Mouse (Mus musculus) neural tube, embryonic 11.5 days (tissue): Measurements from ENCODE around the gene Olfr606. TPM values are rescaled to one million over a fixed set of nuclear protein-coding genes. Genes with fewer than 3 reads are reported as not detected.

Source experiments
- microRNA-seq: library from miRNA; unstranded; fragments of <30 nt; microRNA quantifications from one replicate; pipeline ENCODE4, GENCODE M21; 2016
- polyA plus RNA-seq: library from polyadenylated mRNA; unstranded; fragments of >200 nt; fragmentation: Nextera tagmentation; extraction: Ambion mirVana; gene quantifications from 2 replicates; pipeline ENCODE4 v1.2.1, GENCODE M21; 2014

Gene Olfr606
- polyA plus RNA-seq, 1 experiment from 2014 or later: not detected

Small RNA genes lying within 50 kb of the gene (microRNA-seq; reads per million reads assigned to microRNA genes)
- gene Gm25774: not detected

Other genes with a start within 250 kb of the Olfr606 start
- gene Olfr593, start 237.2 kb upstream of the Olfr606 start, polyA plus RNA-seq: not detected in 2 replicates
- not detected in 2 replicates for gene Olfr594, start 232.1 kb upstream of the Olfr606 start, polyA plus RNA-seq
- gene Usp17ld, start 196.5 kb upstream of the Olfr606 start, polyA plus RNA-seq: not detected in 2 replicates
- not detected in 2 replicates for gene Olfr596, start 143.4 kb upstream of the Olfr606 start, polyA plus RNA-seq
- not detected in 2 replicates for gene Olfr597, start 132.7 kb upstream of the Olfr606 start, polyA plus RNA-seq
- not detected in 2 replicates for gene Olfr598, start 125.5 kb upstream of the Olfr606 start, polyA plus RNA-seq
- gene Olfr599, start 113.1 kb upstream of the Olfr606 start, polyA plus RNA-seq: not detected in 2 replicates
- not detected in 2 replicates for gene Olfr600, start 99.4 kb upstream of the Olfr606 start, polyA plus RNA-seq
- not detected in 2 replicates for gene Olfr601, start 86.4 kb upstream of the Olfr606 start, polyA plus RNA-seq
- not detected in 2 replicates for gene Olfr603, start 62.9 kb upstream of the Olfr606 start, polyA plus RNA-seq
- not detected in 2 replicates for gene Usp17lc, start 34.0 kb upstream of the Olfr606 start, polyA plus RNA-seq
- not detected in 2 replicates for gene Olfr605, start 3.6 kb upstream of the Olfr606 start, polyA plus RNA-seq
- gene Olfr607, start 15.1 kb downstream of the Olfr606 start, polyA plus RNA-seq: not detected in 2 replicates
- not detected in 2 replicates for gene Olfr608, start 20.8 kb downstream of the Olfr606 start, polyA plus RNA-seq
- gene Olfr609, start 49.0 kb downstream of the Olfr606 start, polyA plus RNA-seq: not detected in 2 replicates
- not detected in 2 replicates for gene Olfr610, start 63.1 kb downstream of the Olfr606 start, polyA plus RNA-seq
- not detected in 2 replicates for gene Olfr611, start 71.8 kb downstream of the Olfr606 start, polyA plus RNA-seq
- not detected in 2 replicates for gene Olfr612, start 93.7 kb downstream of the Olfr606 start, polyA plus RNA-seq
- gene Olfr613, start 99.0 kb downstream of the Olfr606 start, polyA plus RNA-seq: not detected in 2 replicates
- not detected in 2 replicates for gene Olfr615, start 107.0 kb downstream of the Olfr606 start, polyA plus RNA-seq
- gene Olfr616, start 120.1 kb downstream of the Olfr606 start, polyA plus RNA-seq: not detected in 2 replicates
- gene Olfr617, start 124.0 kb downstream of the Olfr606 start, polyA plus RNA-seq: not detected in 2 replicates
- gene Olfr618, start 141.1 kb downstream of the Olfr606 start, polyA plus RNA-seq: not detected in 2 replicates
- not detected in 2 replicates for gene Olfr619, start 151.5 kb downstream of the Olfr606 start, polyA plus RNA-seq
- gene Olfr620, start 163.5 kb downstream of the Olfr606 start, polyA plus RNA-seq: not detected in 2 replicates
- not detected in 2 replicates for gene Olfr622, start 193.7 kb downstream of the Olfr606 start, polyA plus RNA-seq
- not detected in 2 replicates for gene Olfr623, start 214.7 kb downstream of the Olfr606 start, polyA plus RNA-seq
- gene Olfr624, start 222.1 kb downstream of the Olfr606 start, polyA plus RNA-seq: 0.04 TPM in 2 replicates
- not detected in 2 replicates for gene Olfr625-ps1, start 233.7 kb downstream of the Olfr606 start, polyA plus RNA-seq